Mouse (Mus musculus) urinary bladder, postnatal 0 days (tissue): ENCODE measurements around the gene Prss46. TPM values are rescaled to one million over a fixed set of nuclear protein-coding genes. Genes with fewer than 3 reads are reported as not detected.

Experiments
- polyA plus RNA-seq: library from polyadenylated mRNA; unstranded; fragments of >200 nt; fragmentation: Nextera tagmentation; extraction: Ambion mirVana; gene quantifications from 2 replicates; pipeline ENCODE4 v1.2.1, GENCODE M21; 2015

Gene Prss46
- 0.31 and 0.69 TPM in 2 replicates for polyA plus RNA-seq

GRCm38 (mm10) chr9:110844206-110844605, at the start of gene Prss46:
Gene Prss46 (plus strand): TSS chr9:110844506.

GRCm38 (mm10) chr9:110797866-110798265, 46.4 kb upstream of the Prss46 start, which contains the start of gene Prss42:
Gene Prss42 (plus strand): TSS chr9:110798166.

GRCm38 (mm10) chr9:110813789-110814188, 30.5 kb upstream of the Prss46 start, which contains the start of gene Prss44:
Gene Prss44 (plus strand): TSS chr9:110813994.

GRCm38 (mm10) chr9:110826390-110826789, 17.9 kb upstream of the Prss46 start, which contains the start of gene Prss43:
Gene Prss43 (plus strand): TSS chr9:110826690.

GRCm38 (mm10) chr9:110834411-110834810, 9.9 kb upstream of the Prss46 start, which contains the start of gene Prss45:
Gene Prss45 (plus strand): TSS chr9:110834588.

GRCm38 (mm10) chr9:110857781-110858472, 13.6 kb downstream of the Prss46 start, which contains the start of gene Prss50:
Gene Prss50 (plus strand): TSS chr9:110857967.

GRCm38 (mm10) chr9:110879191-110879920, 35.0 kb downstream of the Prss46 start, which contains the start of gene Als2cl:
Gene Als2cl (plus strand): TSS chr9:110879870.

GRCm38 (mm10) chr9:110879998-110880561, 35.8 kb downstream of the Prss46 start, which contains the start of gene Tmie:
Gene Tmie (minus strand): TSS chr9:110880113.

Other genes starting within 250 kb of the Prss46 start
- 25.0 and 25.1 TPM in 2 replicates for gene Nradd, start 220.1 kb upstream of the Prss46 start, polyA plus RNA-seq
- 5.1 TPM in 2 replicates for gene Nbeal2, start 190.3 kb upstream of the Prss46 start, polyA plus RNA-seq
- 120 and 139 TPM in 2 replicates for gene Ccdc12, start 188.0 kb upstream of the Prss46 start, polyA plus RNA-seq
- gene Myl3, start 102.6 kb upstream of the Prss46 start, polyA plus RNA-seq, result 0.64 TPM in 1 of 2 replicates, not detected in the other
- 16.7 and 20.3 TPM in 2 replicates for gene Pth1r, start 97.4 kb upstream of the Prss46 start, polyA plus RNA-seq
- gene Prss42, start 46.3 kb upstream of the Prss46 start, polyA plus RNA-seq, result not detected in 2 replicates
- not detected in 2 replicates for gene Prss44, start 30.5 kb upstream of the Prss46 start, polyA plus RNA-seq
- not detected in 2 replicates for gene Prss43, start 17.8 kb upstream of the Prss46 start, polyA plus RNA-seq
- not detected in 2 replicates for gene Prss45, start 9.9 kb upstream of the Prss46 start, polyA plus RNA-seq
- 0.89 TPM in 1 of 2 replicates, not detected in the other for gene Prss50, start 13.5 kb downstream of the Prss46 start, polyA plus RNA-seq
- 9.5 and 11.0 TPM in 2 replicates for gene Als2cl, start 35.4 kb downstream of the Prss46 start, polyA plus RNA-seq
- gene Tmie, start 35.6 kb downstream of the Prss46 start, polyA plus RNA-seq, result 0.76 and 1.5 TPM in 2 replicates
- not detected in 2 replicates for gene Fam240a, start 72.4 kb downstream of the Prss46 start, polyA plus RNA-seq
- gene Tdgf1, start 101.7 kb downstream of the Prss46 start, polyA plus RNA-seq, result 0.08 TPM in 1 of 2 replicates, not detected in the other
- 0.37 and 0.39 TPM in 2 replicates for gene Lrrc2, start 107.0 kb downstream of the Prss46 start, polyA plus RNA-seq
- not detected in 2 replicates for gene Rtp3, start 146.1 kb downstream of the Prss46 start, polyA plus RNA-seq
- gene Ltf, start 174.8 kb downstream of the Prss46 start, polyA plus RNA-seq, result 0.79 and 1.5 TPM in 2 replicates
- 1.8 and 3.5 TPM in 2 replicates for gene Ccrl2, start 213.0 kb downstream of the Prss46 start, polyA plus RNA-seq